Mouse (Mus musculus) midbrain, embryonic 12.5 days (tissue): Measurements from ENCODE around the gene Hpse2. TPM values are rescaled to one million over a fixed set of nuclear protein-coding genes. Genes with fewer than 3 reads are reported as not detected.

Source experiments
- ATAC-seq: fragments of 200-750 bp; cut with Nextera tagmentation; 2 replicates; pipeline ENCODE4 v1.8.0; 2017; ENCODE audit warnings: low read depth, moderate TSS enrichment, moderate library complexity; ENCODE audit not compliant: low FRiP score
- H3K27ac ChIP-seq: fragments of 300-500 bp; sonication (generic); replicated peaks from 2 replicates; pipeline ENCODE4 v1.5.1; 2016; ENCODE audit warnings: mild to moderate bottlenecking
- H3K27me3 ChIP-seq: fragments of 300-500 bp; sonication (generic); 2 replicates; pipeline ENCODE4 v1.6.1; 2016; ENCODE audit warnings: mild to moderate bottlenecking
- H3K36me3 ChIP-seq: fragments of 300-500 bp; sonication (generic); 2 replicates; pipeline ENCODE4 v1.6.1; 2016
- H3K4me1 ChIP-seq: fragments of 300-500 bp; sonication (generic); 2 replicates; pipeline ENCODE4 v1.6.1; 2016
- H3K4me2 ChIP-seq: fragments of 300-500 bp; sonication (generic); replicated peaks from 2 replicates; pipeline ENCODE4 v1.6.1; 2016; ENCODE audit warnings: mild to moderate bottlenecking, moderate library complexity
- H3K4me3 ChIP-seq: fragments of 300-500 bp; sonication (generic); 2 replicates; pipeline ENCODE4 v1.5.1; 2016; ENCODE audit warnings: mild to moderate bottlenecking
- H3K9ac ChIP-seq: fragments of 300-500 bp; sonication (generic); replicated peaks from 2 replicates; pipeline ENCODE4 v1.6.1; 2016; ENCODE audit warnings: mild to moderate bottlenecking, moderate library complexity
- H3K9me3 ChIP-seq: fragments of 300-500 bp; sonication (generic); 2 replicates; pipeline ENCODE4 v1.6.1; 2016; ENCODE audit warnings: mild to moderate bottlenecking
- WGBS: fragments of 180-500 bp; shearing (Covaris S2); methylation state at CpG from one replicate; pipeline ENCODE4 v1.1.7; 2016; 5-methylcytosine and 5-hydroxymethylcytosine counted together
- polyA plus RNA-seq: library from polyadenylated mRNA; unstranded; fragments of >200 nt; fragmentation: Nextera tagmentation; extraction: Ambion mirVana; gene quantifications from 2 replicates; pipeline ENCODE4 v1.2.1, GENCODE M21; 2016

Gene Hpse2
- polyA plus RNA-seq, 1 experiment from 2014 or later, result 0.50 TPM

DNA sequence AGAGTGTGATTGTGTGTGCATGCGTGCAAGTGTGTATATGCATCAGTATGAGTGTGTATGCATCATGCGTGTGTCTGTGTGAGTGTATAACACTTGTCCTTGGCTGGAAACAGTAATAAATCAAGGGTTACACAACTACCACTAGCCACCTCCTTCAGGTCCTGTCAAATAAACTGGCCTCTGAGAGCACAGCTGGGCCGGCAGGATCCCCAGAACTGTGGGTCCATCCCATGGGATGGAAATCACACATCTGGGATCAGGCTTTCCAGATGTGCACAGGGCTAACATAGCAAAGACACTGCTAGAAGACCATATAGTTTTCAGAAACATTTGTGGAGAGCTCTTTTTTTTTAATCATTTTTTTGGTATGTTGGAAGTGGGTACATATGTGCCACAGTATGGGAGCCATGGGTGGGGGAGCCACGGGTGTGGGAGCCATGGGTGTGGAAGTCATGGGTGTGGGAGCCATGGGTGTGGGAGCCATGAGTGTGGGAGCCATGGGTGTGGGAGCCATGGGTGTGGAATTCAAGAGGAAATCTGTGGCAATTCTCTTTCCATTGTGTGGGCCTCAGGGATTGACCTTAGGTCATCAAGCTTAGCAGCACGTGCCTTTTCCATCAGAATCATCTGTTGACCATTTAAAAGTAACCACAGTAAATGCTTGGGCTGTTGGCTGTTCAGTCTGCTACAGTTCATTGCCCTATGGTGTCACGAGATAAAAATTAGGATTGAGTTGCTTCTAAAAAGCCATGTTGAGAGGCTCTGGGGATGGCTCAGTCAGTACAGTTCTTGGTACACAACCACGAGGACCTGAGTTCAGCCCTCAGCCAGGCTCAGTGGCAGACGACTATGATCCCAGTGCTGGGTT, 518.3 kb downstream of the Hpse2 start:
- Histone ChIP-seq H3K4me1 (no peaks in the 10 kb centered on the region), H3K36me3 (no peaks in the 10 kb centered on the region), H3K9me3 (no peaks in the 10 kb centered on the region), H3K9ac (no peak overlapping the region), H3K27me3 (peaks cover 3% of the 10 kb centered on the region; the same call in 1 of the 2 replicates), H3K4me2 (no peak overlapping the region), H3K27ac (no peak overlapping the region), H3K4me3 (no peak overlapping the region)
- ATAC-seq, result no peak
- WGBS, result 77% methylated on average over 8 of the region's 8 CpGs

DNA sequence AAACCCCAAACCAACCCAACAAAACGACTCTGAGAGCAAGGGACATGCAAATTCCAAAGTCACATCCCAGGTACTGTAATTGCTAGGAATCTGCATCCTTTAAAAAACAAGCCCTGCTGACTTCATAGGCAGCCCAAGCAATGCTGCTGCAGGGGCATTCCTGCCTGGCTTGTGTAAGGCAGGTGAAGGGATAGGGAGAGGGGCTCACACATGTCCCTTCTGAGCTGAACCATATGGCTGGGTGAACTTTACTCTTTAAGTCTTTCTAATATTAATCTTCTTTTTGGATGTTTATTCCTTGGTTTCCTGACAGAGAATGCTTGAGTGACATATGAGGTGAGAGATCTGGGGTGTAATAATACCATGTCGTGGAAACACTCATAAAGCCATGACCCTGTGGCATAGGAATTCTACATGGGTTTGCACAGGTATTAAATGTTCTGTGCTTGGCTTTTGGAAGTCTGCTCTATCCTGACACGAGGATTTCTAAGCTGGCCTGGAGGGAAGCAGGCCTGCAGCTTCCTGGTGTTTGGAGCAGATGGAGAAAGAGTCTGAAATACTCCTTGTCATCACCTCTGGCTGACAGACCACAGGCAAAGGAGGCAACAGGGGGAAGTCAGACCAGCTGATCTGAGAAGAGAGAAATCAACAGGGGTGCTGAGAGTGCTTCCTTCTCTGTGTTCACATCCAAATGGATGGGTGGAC, 519.0 kb downstream of the Hpse2 start:
- WGBS, result 57% methylated on average over 3 of the region's 3 CpGs
- ATAC-seq, result no peak
- Histone ChIP-seq H3K9me3 (no peaks in the 10 kb centered on the region), H3K4me1 (no peaks in the 10 kb centered on the region), H3K27ac (no peak overlapping the region), H3K9ac (no peak overlapping the region), H3K36me3 (no peaks in the 10 kb centered on the region), H3K4me2 (no peak overlapping the region), H3K4me3 (no peak overlapping the region), H3K27me3 (peaks cover 3% of the 10 kb centered on the region; the same call in 1 of the 2 replicates)

DNA sequence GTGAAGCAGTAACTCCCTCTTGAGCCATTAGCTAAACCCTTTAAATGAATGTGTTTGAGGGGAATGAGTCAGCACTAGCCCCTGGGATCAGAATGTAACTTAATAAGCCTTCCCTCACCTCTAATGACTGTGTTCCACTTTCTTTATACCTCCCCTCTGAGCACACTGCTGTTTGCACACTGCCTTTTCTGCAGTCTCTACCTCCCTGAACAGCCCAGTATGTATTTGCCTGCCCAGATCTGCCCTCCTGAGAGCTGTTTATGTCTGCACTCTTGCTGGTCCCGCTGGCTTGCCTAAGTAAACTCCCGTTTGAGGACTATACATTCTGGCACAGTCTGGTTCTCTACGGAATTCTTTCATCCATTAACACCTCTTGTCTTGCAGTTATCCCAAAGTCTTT, 525.1 kb downstream of the Hpse2 start:
- WGBS, result 54% methylated on average over 3 of the region's 3 CpGs
- H3K27ac ChIP-seq, result no peak overlapping the region
- H3K9me3 ChIP-seq, result no peaks in the 10 kb centered on the region
- H3K4me1 ChIP-seq, result no peaks in the 10 kb centered on the region
- H3K9ac ChIP-seq, result no peak overlapping the region
- ATAC-seq, result no peak
- H3K27me3 ChIP-seq, result peaks cover 3% of the 10 kb centered on the region; the same call in 1 of the 2 replicates
- no peak overlapping the region for H3K4me3 ChIP-seq
- H3K4me2 ChIP-seq, result no peak overlapping the region
- no peaks in the 10 kb centered on the region for H3K36me3 ChIP-seq

DNA sequence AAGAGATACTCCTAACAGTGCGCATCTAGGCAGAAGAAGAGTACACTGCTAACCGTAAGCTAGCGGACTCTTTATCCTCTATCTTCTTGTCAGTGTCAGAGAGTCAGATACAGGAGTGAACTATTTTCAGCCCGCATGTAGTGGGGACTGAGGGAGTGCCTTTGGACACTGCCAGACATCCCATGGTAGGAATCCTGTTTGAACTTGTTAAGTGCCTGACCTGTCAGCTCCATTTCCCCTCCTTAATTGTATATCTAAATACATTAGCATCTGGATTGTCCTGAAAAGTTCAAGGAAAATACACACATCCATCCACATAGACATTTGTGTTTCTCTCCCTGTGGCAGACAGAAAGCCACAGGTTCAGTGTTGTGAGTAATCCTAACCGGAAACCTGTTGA, 531.1 kb downstream of the Hpse2 start:
- no peaks in the 10 kb centered on the region for H3K9me3 ChIP-seq
- H3K27me3 ChIP-seq, result no peaks in the 10 kb centered on the region
- no peak overlapping the region for H3K9ac ChIP-seq
- H3K36me3 ChIP-seq, result no peaks in the 10 kb centered on the region
- no peaks in the 10 kb centered on the region for H3K4me1 ChIP-seq
- no peak overlapping the region for H3K4me3 ChIP-seq
- no peak overlapping the region for H3K4me2 ChIP-seq
- WGBS, result 93% methylated on average over 5 of the region's 5 CpGs
- ATAC-seq, result no peak
- H3K27ac ChIP-seq, result no peak overlapping the region

DNA sequence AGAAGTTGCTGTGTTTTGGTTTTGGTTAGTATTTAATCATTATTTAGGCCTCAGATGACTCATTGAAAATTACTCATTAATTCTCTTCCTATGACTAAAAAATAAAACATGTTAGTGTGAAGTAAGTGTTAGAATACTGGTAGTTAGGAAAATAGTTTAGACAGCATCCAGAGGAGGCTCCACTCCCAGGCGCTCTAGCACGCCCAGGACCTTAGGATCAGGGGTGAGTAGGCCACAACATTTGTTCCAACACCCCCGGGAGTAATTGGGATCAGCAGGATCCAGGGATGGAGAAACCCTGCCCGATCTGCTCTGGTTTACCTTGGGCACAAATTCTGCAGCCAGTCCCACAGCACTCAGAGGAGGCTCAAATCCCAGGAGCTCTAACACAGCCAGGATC, 532.5 kb downstream of the Hpse2 start:
- no peak for ATAC-seq
- Histone ChIP-seq H3K27ac (no peak overlapping the region), H3K27me3 (no peaks in the 10 kb centered on the region), H3K4me3 (no peak overlapping the region), H3K9me3 (no peaks in the 10 kb centered on the region), H3K4me1 (no peaks in the 10 kb centered on the region), H3K9ac (no peak overlapping the region), H3K4me2 (no peak overlapping the region), H3K36me3 (no peaks in the 10 kb centered on the region)
- 69% methylated on average over 4 of the region's 4 CpGs for WGBS

DNA sequence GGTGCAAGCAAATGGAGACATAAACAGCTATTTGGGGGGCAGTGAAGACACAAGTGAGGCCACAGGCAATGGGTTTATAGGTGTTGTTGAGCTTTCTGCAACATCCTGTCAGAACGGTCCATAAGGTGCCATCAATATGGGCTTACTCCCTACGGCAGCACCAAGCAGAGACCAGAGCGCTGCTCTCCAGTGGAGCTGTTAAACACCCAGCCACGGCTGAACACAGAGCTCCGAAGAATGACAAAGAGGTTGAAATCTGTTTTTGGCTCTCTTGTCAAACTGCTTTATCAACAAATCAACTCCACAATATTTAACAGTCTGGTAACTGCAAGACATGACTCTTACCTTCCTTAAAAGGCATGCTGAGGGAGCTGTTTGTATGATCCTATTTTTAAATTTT, 537.7 kb downstream of the Hpse2 start:
- no peaks in the 10 kb centered on the region for H3K9me3 ChIP-seq
- H3K27ac ChIP-seq, result no peak overlapping the region
- no peak for ATAC-seq
- no peak overlapping the region for H3K9ac ChIP-seq
- H3K4me2 ChIP-seq, result no peak overlapping the region
- H3K4me1 ChIP-seq, result no peaks in the 10 kb centered on the region
- no peaks in the 10 kb centered on the region for H3K36me3 ChIP-seq
- H3K27me3 ChIP-seq, result no peaks in the 10 kb centered on the region
- WGBS, result 87% methylated on average over 5 of the region's 5 CpGs
- H3K4me3 ChIP-seq, result no peak overlapping the region

DNA sequence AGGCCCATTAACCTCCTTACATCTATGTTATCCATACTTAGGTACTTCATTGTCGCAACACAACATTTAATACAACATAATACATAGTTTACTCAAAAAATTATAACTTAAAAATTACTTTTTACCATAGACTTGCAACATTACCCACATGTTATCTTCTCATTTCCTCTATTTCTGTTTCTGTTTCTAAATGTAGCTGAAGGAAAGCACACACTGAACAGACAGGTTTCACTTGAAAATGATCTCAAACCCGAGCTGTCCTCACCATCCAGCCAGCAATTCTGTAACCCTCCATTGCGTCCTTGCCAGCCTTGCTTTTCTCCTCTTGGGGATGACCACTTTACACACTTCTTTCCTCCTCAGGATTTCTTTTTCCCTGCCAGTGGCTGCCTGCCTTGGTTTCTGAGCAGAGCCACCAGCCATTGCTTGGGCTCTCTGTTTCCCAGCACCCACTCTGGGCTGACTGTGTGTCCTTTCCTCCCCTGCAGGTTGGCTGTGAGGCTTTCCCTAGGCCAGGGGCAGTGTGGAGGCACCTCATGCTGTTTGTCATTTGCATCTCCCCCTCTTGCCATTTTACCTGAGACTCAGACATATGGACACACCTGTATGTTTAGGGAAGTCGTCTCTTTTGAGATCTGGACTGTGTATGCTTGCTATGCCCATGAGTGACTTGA, 548.4 kb downstream of the Hpse2 start:
- Histone ChIP-seq H3K4me2 (no peak overlapping the region), H3K4me3 (no peak overlapping the region), H3K4me1 (no peaks in the 10 kb centered on the region), H3K9me3 (no peaks in the 10 kb centered on the region), H3K27me3 (no peaks in the 10 kb centered on the region), H3K36me3 (no peaks in the 10 kb centered on the region), H3K9ac (no peak overlapping the region), H3K27ac (no peak overlapping the region)
- 88% methylated on average over 4 of the region's 4 CpGs for WGBS
- ATAC-seq, result no peak

DNA sequence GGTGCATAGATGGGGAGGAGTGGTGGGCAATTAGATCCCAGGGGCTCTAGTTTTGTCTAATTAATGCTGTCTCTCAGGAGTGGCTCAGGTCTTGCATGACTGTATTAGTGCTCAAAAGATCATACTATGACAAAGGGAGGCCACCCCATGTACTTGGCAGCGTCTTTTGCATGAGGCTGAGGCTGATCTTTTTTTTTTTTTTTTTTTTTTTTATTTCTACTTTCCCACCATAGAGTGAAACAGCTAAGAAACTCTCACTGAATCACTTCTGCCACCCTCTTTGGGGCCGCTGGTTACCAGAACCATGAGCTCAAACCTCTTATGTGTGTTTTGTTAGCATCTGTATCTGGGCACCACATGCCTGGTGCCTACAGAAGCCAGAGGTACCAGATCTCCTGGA, 549.0 kb downstream of the Hpse2 start:
- ATAC-seq, result no peak
- Histone ChIP-seq H3K36me3 (no peaks in the 10 kb centered on the region), H3K4me1 (no peaks in the 10 kb centered on the region), H3K4me2 (no peak overlapping the region), H3K27ac (no peak overlapping the region), H3K9me3 (no peaks in the 10 kb centered on the region), H3K4me3 (no peak overlapping the region), H3K27me3 (no peaks in the 10 kb centered on the region), H3K9ac (no peak overlapping the region)
- 90% methylated on average over 2 of the region's 2 CpGs for WGBS

DNA sequence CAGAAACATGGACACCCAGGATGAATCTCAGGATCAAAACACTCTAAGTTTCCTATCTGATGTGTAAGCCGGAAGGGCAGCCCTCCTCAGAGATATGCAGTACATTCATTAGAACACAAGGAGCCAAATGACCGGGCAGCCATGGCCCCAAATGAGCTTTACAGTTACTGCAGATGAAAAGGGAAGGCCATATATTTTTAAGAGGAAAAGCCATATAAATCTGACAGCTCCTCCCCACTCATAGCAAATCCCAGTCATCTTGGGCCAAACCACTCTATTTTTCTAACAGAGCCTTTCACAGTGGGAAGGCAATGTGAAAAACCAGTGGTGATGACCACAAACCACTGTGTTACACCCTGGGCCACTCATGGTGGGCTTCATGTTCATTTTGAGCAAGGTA, 549.9 kb downstream of the Hpse2 start:
- no peak overlapping the region for H3K27ac ChIP-seq
- WGBS, result 90% methylated on average over 2 of the region's 2 CpGs
- H3K4me1 ChIP-seq, result no peaks in the 10 kb centered on the region
- no peak overlapping the region for H3K4me2 ChIP-seq
- H3K4me3 ChIP-seq, result no peak overlapping the region
- no peaks in the 10 kb centered on the region for H3K9me3 ChIP-seq
- H3K9ac ChIP-seq, result no peak overlapping the region
- H3K36me3 ChIP-seq, result no peaks in the 10 kb centered on the region
- no peaks in the 10 kb centered on the region for H3K27me3 ChIP-seq
- ATAC-seq, result no peak

DNA sequence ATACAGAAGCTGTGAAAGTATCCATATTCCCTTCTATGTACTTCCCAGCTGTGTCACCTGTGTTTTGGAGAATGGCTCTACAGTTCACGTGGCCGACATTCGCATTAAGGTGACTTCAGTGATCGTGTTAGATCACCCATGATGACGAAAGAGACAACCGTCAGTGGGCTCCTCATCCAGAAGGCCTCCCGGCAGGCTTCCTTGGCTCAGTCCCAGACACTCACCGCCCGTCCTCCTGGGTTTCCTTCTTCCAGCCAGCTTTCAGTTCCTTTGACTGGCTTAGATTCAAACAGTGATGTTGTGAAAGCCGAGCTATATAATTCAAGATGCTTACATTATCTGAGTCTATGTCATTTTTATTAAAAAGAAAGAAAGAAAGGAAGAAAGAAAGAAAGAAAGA, 550.6 kb downstream of the Hpse2 start:
- WGBS, result 87% methylated on average over 10 of the region's 10 CpGs
- no peaks in the 10 kb centered on the region for H3K27me3 ChIP-seq
- no peak overlapping the region for H3K9ac ChIP-seq
- no peak overlapping the region for H3K4me2 ChIP-seq
- H3K4me3 ChIP-seq, result no peak overlapping the region
- no peaks in the 10 kb centered on the region for H3K4me1 ChIP-seq
- ATAC-seq, result no peak
- H3K36me3 ChIP-seq, result no peaks in the 10 kb centered on the region
- H3K9me3 ChIP-seq, result no peaks in the 10 kb centered on the region
- H3K27ac ChIP-seq, result no peak overlapping the region

DNA sequence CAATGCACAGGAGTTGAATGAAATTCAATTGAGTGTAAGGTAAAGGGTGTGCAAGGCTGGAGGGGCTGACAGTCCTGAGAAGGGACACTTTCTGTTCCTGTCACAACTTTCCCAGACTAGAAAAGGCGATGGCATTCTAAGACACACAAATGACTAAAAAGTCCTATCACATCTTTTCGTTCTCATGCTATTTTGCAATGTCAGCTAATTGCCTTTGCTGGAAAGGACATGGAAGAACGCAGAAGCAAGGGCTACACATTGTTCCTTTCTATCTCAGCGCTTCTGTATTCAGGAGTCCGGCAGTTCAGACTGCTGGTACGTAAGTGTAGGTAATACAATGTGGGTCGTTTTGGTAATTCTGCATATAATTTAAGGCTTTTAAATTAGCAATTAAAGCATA, 555.0 kb downstream of the Hpse2 start:
- WGBS, result 90% methylated on average over 7 of the region's 7 CpGs
- no peak overlapping the region for H3K9ac ChIP-seq

DNA sequence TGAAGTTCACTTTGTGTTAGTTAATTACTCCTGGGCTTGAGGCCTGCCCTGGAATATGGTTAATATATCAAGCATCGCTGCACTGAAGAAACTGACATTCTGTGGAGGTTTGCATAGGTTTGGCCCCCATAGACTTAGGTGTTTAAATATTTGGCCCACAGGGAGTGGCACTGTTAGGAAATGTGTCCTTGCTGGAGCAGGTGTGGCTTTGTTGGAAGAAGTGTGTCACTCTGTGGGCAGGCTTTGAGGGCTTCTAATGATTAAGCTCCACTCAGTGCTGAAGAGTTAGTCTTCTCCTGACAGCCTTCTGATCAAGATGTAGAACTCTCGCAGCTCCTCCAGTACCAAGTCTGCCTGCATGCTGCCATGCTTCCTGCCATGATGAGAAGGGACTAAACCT, 555.9 kb downstream of the Hpse2 start:
- H3K4me3 ChIP-seq, result no peak overlapping the region
- no peaks in the 10 kb centered on the region for H3K36me3 ChIP-seq
- no peak overlapping the region for H3K27ac ChIP-seq
- no peaks in the 10 kb centered on the region for H3K4me1 ChIP-seq
- H3K4me2 ChIP-seq, result no peak overlapping the region
- H3K27me3 ChIP-seq, result no peaks in the 10 kb centered on the region
- 86% methylated on average over 2 of the region's 2 CpGs for WGBS
- no peak for ATAC-seq
- no peaks in the 10 kb centered on the region for H3K9me3 ChIP-seq
- H3K9ac ChIP-seq, result no peak overlapping the region

More for the DNA sequence above, 555.0 kb downstream of the Hpse2 start:
- H3K27me3 ChIP-seq, result no peaks in the 10 kb centered on the region
- no peaks in the 10 kb centered on the region for H3K36me3 ChIP-seq
- no peak overlapping the region for H3K4me2 ChIP-seq
- H3K27ac ChIP-seq, result no peak overlapping the region
- H3K4me1 ChIP-seq, result no peaks in the 10 kb centered on the region
- no peak overlapping the region for H3K4me3 ChIP-seq
- no peak for ATAC-seq
- H3K9me3 ChIP-seq, result no peaks in the 10 kb centered on the region
